Mouse (Mus musculus) limb, embryonic 10.5 days (tissue): ENCODE data around the gene Mmrn2. TPM values are rescaled to one million over a fixed set of nuclear protein-coding genes. Genes with fewer than 3 reads are reported as not detected.
A peak's percentile ranks its signal among the peaks of the same experiment; 100 is the strongest.

Experiments used
- DNase-seq: peaks from one replicate; pipeline ENCODE4 v3.0.0-alpha.2; 2017; ENCODE audit warnings: low spot score
- H3K27ac ChIP-seq: fragments of 300-500 bp; sonication (generic); 2 replicates; pipeline ENCODE4 v1.5.1; 2016; ENCODE audit warnings: mild to moderate bottlenecking
- H3K27me3 ChIP-seq: fragments of 300-500 bp; sonication (generic); 2 replicates; pipeline ENCODE4 v1.6.1; 2016; ENCODE audit warnings: low read depth, mild to moderate bottlenecking; ENCODE audit not compliant: poor library complexity, severe bottlenecking
- H3K36me3 ChIP-seq: fragments of 300-500 bp; sonication (generic); 2 replicates; pipeline ENCODE4 v1.6.1; 2016; ENCODE audit warnings: mild to moderate bottlenecking, moderate library complexity
- H3K4me1 ChIP-seq: fragments of 300-500 bp; sonication (generic); 2 replicates; pipeline ENCODE4 v1.6.1; 2016
- H3K4me3 ChIP-seq: fragments of 300-500 bp; sonication (generic); 2 replicates; pipeline ENCODE4 v1.5.1; 2016; ENCODE audit warnings: mild to moderate bottlenecking, moderate library complexity
- H3K9me3 ChIP-seq: fragments of 300-500 bp; sonication (generic); replicated peaks from 2 replicates; pipeline ENCODE4 v1.6.1; 2016; ENCODE audit warnings: mild to moderate bottlenecking
- WGBS: fragments of 180-500 bp; shearing (Covaris S2); methylation state at CpG from one replicate; pipeline ENCODE4 v1.1.7; 2016; 5-methylcytosine and 5-hydroxymethylcytosine counted together
- polyA plus RNA-seq: library from polyadenylated mRNA; unstranded; fragments of >200 nt; fragmentation: Nextera tagmentation; extraction: Ambion mirVana; gene quantifications from 2 replicates; pipeline ENCODE4 v1.2.1, GENCODE M21; 2016

Mmrn2 gene
- 6.9 and 7.8 TPM in 2 replicates for polyA plus RNA-seq

DNA sequence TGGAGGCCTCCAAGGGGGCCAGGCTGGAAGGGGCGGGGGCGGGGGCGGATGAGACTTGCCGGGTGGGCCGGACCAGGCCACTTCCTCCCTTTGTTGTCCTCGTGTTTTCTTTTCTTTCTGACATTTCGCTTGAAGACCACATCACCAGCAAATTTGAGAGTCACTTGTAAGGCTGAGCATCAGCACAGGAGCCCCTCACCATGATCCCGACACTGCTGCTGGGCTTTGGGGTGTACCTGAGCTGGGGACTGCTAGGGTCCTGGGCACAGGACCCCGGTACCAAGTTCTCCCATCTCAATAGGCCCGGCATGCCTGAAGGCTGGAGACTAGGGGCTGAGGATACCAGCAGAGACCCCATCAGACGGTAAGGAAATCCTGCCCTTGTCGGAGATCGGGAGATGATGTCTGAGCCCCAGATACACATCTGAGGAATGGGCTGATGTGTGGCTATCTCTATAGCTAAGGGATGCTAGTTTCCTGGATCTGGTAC is at the start of gene Mmrn2:
Mmrn2 (plus strand) TSS at position 51 of the 490 bp plus-strand sequence.
- peak within 1 kb of the TSS; percentile 21 for H3K4me3 ChIP-seq
- no peaks in the 10 kb centered on the region for H3K36me3 ChIP-seq
- WGBS, result 81% methylated on average over 13 of the region's 13 CpGs
- H3K27ac ChIP-seq, result peak within 1 kb of the TSS; percentile 85
- DNase-seq, result no peak
- H3K27me3 ChIP-seq, result no peaks in the 10 kb centered on the region
- no peaks in the 10 kb centered on the region for H3K9me3 ChIP-seq
- H3K4me1 ChIP-seq, result peaks cover 54% of the 10 kb centered on the region

DNA sequence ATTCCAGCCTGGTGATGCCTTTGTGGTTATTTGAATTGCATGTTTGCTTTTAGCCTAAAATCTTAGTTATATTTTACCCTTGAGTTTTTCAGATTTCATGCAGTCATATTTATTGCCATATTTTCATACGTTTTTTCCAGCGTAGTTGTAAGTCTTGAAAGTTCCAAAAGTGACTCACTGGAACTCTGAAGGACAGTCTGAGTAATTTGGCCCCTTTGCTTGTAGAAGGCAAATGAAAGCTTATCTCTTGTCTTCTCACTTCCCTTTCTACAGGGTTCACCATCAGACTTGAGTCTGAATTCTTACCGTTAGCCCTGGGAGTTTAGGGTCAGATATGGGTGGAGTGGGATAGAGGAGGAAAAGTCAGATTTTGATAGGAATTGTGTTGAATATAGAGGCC is 48.7 kb upstream of the Mmrn2 start:
- Histone ChIP-seq H3K9me3 (no peaks in the 10 kb centered on the region), H3K27me3 (no peaks in the 10 kb centered on the region), H3K4me3 (no peak overlapping the region), H3K27ac (no peak overlapping the region), H3K36me3 (peaks cover 79% of the 10 kb centered on the region), H3K4me1 (no peaks in the 10 kb centered on the region)
- 96% methylated on average over 3 of the region's 3 CpGs for WGBS
- no peak for DNase-seq

GRCm38 (mm10) chr14:34327618-34328017 is 47.6 kb upstream of the Mmrn2 start:
- Histone ChIP-seq H3K9me3 (no peaks in the 10 kb centered on the region), H3K4me1 (no peaks in the 10 kb centered on the region), H3K27me3 (no peaks in the 10 kb centered on the region), H3K27ac (no peak overlapping the region), H3K36me3 (peaks cover 85% of the 10 kb centered on the region), H3K4me3 (no peak overlapping the region)
- DNase-seq, result no peak
- WGBS, result 100% methylated on average over 1 of the region's 1 CpGs

GRCm38 (mm10) chr14:34330657-34331158 is 44.6 kb upstream of the Mmrn2 start:
- WGBS, result 91% methylated on average over 9 of the region's 9 CpGs

GRCm38 (mm10) chr14:34331886-34332285 is 43.4 kb upstream of the Mmrn2 start:
- 93% methylated on average over 3 of the region's 3 CpGs for WGBS
- Histone ChIP-seq H3K4me3 (no peak overlapping the region), H3K27ac (no peak overlapping the region), H3K27me3 (no peaks in the 10 kb centered on the region), H3K4me1 (no peaks in the 10 kb centered on the region), H3K36me3 (peaks cover 87% of the 10 kb centered on the region), H3K9me3 (no peaks in the 10 kb centered on the region)
- DNase-seq, result no peak

More at GRCm38 (mm10) chr14:34330657-34331158, 44.6 kb upstream of the Mmrn2 start:
- no peaks in the 10 kb centered on the region for H3K9me3 ChIP-seq
- H3K36me3 ChIP-seq, result peaks cover 86% of the 10 kb centered on the region
- H3K4me3 ChIP-seq, result no peak overlapping the region
- no peaks in the 10 kb centered on the region for H3K4me1 ChIP-seq
- no peak overlapping the region for H3K27ac ChIP-seq
- no peaks in the 10 kb centered on the region for H3K27me3 ChIP-seq
- no peak for DNase-seq

DNA sequence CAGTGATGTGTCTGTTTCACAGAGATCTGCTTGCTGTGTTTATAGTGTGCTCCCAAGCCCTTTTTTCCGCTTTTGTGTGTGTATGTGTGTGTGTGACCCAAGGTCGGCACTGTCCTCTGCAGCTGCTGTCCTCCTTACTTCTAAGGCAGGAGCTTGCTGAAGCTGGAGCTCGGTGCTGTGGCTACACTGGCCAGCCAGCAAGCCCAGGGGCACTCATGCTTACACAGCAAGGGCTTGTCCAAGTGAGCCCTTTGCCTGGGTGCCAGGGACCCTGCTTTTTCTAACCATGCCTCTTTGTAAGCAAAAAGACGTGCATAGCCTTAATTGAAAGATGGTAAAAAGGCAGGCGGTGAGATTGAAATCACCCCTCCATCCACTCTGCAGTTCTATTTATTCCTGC is 42.8 kb upstream of the Mmrn2 start:
- Histone ChIP-seq H3K9me3 (no peaks in the 10 kb centered on the region), H3K27ac (no peak overlapping the region), H3K4me1 (no peaks in the 10 kb centered on the region), H3K4me3 (no peak overlapping the region), H3K27me3 (no peaks in the 10 kb centered on the region), H3K36me3 (peaks cover 88% of the 10 kb centered on the region)
- 91% methylated on average over 5 of the region's 5 CpGs for WGBS
- DNase-seq, result no peak

- no peaks in the 10 kb centered on the region for H3K27me3 ChIP-seq
- H3K27ac ChIP-seq, result no peak overlapping the region
- peaks cover 94% of the 10 kb centered on the region for H3K36me3 ChIP-seq
- no peaks in the 10 kb centered on the region for H3K4me1 ChIP-seq
- DNase-seq, result no peak
- H3K9me3 ChIP-seq, result no peaks in the 10 kb centered on the region
- 90% methylated on average over 1 of the region's 1 CpGs for WGBS
- no peak overlapping the region for H3K4me3 ChIP-seq
Measured at GRCm38 (mm10) chr14:34339446-34339845, 35.8 kb upstream of the Mmrn2 start.

DNA sequence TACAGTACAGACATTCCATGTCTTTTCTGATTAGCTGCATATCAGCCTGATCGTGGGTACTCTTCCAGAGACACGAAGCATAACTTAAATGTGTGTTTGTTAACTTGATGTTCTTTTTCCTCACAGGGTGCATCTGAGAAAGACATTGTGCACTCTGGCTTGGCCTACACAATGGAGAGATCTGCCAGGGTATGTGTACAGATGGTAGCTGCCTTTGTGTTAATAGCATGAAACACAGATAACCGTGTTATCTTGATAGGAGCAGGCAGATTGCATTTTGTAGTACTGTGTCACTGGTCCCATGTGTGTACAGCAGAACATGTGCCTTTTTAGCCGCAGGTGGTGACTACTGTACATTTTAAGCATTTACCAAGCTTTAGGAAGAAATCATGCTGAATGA is 33.3 kb upstream of the Mmrn2 start:
- H3K4me3 ChIP-seq, result no peak overlapping the region
- no peak overlapping the region for H3K27ac ChIP-seq
- 91% methylated on average over 4 of the region's 4 CpGs for WGBS
- DNase-seq, result no peak
- H3K27me3 ChIP-seq, result no peaks in the 10 kb centered on the region
- H3K4me1 ChIP-seq, result no peaks in the 10 kb centered on the region
- H3K36me3 ChIP-seq, result peaks cover 78% of the 10 kb centered on the region
- H3K9me3 ChIP-seq, result no peaks in the 10 kb centered on the region

GRCm38 (mm10) chr14:34343078-34343477 is 32.2 kb upstream of the Mmrn2 start:
- no peak for DNase-seq
- H3K4me3 ChIP-seq, result no peak overlapping the region
- no peak overlapping the region for H3K27ac ChIP-seq
- WGBS, result 94% methylated on average over 4 of the region's 4 CpGs
- no peaks in the 10 kb centered on the region for H3K27me3 ChIP-seq
- H3K4me1 ChIP-seq, result no peaks in the 10 kb centered on the region
- no peaks in the 10 kb centered on the region for H3K9me3 ChIP-seq
- peaks cover 67% of the 10 kb centered on the region for H3K36me3 ChIP-seq

DNA sequence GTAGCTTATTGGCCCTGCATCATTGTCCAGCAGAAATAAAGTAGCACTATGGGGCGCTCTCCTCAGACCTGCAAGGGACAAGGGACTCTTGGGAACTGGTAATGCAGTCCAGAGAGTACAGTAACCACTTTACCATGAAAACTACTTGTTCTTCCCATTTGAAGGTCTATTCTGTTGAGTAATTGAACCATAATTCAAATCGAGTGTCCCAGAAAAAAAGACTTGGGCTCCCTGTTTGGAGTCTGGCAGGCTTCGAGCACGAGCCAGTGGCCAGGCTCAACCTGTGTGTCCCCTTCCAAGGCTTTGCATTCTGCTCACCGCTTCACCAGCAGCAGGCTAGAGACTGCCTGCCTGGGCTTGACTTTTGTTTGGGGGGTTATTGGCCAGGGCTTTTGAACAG is 30.9 kb upstream of the Mmrn2 start:
- DNase-seq, result no peak
- Histone ChIP-seq H3K4me3 (no peak overlapping the region), H3K36me3 (peaks cover 56% of the 10 kb centered on the region), H3K4me1 (no peaks in the 10 kb centered on the region), H3K27me3 (no peaks in the 10 kb centered on the region), H3K9me3 (no peaks in the 10 kb centered on the region), H3K27ac (no peak overlapping the region)
- 92% methylated on average over 5 of the region's 5 CpGs for WGBS

- no peak for DNase-seq
- Histone ChIP-seq H3K27ac (no peak overlapping the region), H3K4me3 (no peak overlapping the region), H3K9me3 (no peaks in the 10 kb centered on the region), H3K4me1 (no peaks in the 10 kb centered on the region), H3K36me3 (peaks cover 43% of the 10 kb centered on the region), H3K27me3 (no peaks in the 10 kb centered on the region)
- WGBS, result 58% methylated on average over 12 of the region's 12 CpGs
Measured at GRCm38 (mm10) chr14:34345771-34346566, 29.3 kb upstream of the Mmrn2 start.

DNA sequence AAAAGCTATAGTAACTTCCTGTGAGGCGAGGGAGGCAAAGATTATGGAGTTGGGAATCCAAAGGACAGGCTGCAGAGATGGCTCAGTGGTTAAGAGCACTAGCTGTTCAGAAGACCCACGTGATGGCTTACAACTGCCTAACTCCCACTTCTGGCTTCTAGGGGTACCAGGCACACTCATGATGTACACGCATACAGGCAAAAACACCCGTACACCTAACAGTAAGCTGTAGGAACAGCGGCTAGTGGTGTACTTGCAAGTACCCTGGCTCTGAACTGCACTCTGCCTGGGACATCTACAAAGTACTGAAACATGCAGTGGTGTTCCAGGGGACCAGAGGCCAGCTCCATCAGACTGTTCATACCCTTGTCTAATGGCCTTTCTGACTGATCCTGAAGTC is 28.2 kb upstream of the Mmrn2 start:
- Histone ChIP-seq H3K27me3 (no peaks in the 10 kb centered on the region), H3K4me1 (no peaks in the 10 kb centered on the region), H3K4me3 (no peak overlapping the region), H3K27ac (no peak overlapping the region), H3K36me3 (peaks cover 31% of the 10 kb centered on the region), H3K9me3 (no peaks in the 10 kb centered on the region)
- no peak for DNase-seq
- 99% methylated on average over 5 of the region's 5 CpGs for WGBS

DNA sequence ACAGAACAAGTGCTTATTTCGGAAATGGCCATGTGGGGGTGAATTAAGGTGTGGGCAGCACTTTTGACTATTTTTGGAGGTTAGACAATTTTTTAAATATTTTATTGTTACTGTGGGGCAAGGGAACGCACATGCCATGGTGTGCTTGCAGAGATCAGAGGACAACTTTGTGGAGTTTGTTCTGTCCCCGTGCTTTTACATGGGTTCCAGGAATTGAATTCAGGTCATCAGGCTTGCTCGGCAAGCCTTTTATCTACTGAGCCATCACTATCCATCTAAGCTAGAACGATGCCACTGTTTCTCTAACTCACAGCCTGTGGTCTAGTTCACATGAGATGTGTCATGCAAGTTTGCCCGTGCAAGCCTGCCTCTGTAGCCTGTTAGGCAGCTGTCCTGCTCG is 27.0 kb upstream of the Mmrn2 start:
- no peak for DNase-seq
- Histone ChIP-seq H3K9me3 (no peaks in the 10 kb centered on the region), H3K36me3 (peaks cover 19% of the 10 kb centered on the region), H3K27me3 (no peaks in the 10 kb centered on the region), H3K27ac (no peak overlapping the region), H3K4me1 (no peaks in the 10 kb centered on the region), H3K4me3 (no peak overlapping the region)
- WGBS, result 84% methylated on average over 7 of the region's 7 CpGs
